Mouse (Mus musculus) adrenal gland, postnatal 10 days (tissue): Measurements from ENCODE around the gene Arhgap40. TPM values are rescaled to one million over a fixed set of nuclear protein-coding genes. Genes with fewer than 3 reads are reported as not detected.

Experiments used
- DNase-seq: peaks from one replicate; pipeline ENCODE4 v3.0.0; 2021; ENCODE audit warnings: mixed read lengths
- long read RNA-seq, 2 experiments: library from polyadenylated mRNA; stranded (forward); transcript quantifications; one replicate each; pipeline ENCODE4 v2.0.0; 2021
- total RNA-seq, 2 experiments: library from RNA; stranded (reverse); gene quantifications; 2 replicates each; pipeline ENCODE4 v1.2.3; 2021

The Arhgap40 gene
- total RNA-seq, result not detected
- long read RNA-seq, experiment 1, result 0 reads
- long read RNA-seq, experiment 2, result 0 reads

GRCm38 (mm10) chr2:158512528-158512927 is at the start of gene Arhgap40:
Gene Arhgap40 (plus strand): TSS chr2:158512796.
- no peak for DNase-seq

- no peak for DNase-seq
Measured at GRCm38 (mm10) chr2:158474159-158474558, 38.4 kb upstream of the Arhgap40 start.

GRCm38 (mm10) chr2:158477640-158478039 is 35.0 kb upstream of the Arhgap40 start:
- no peak for DNase-seq

- no peak for DNase-seq
Measured at GRCm38 (mm10) chr2:158498457-158498856, 14.1 kb upstream of the Arhgap40 start.

GRCm38 (mm10) chr2:158501836-158502812 is 10.5 kb upstream of the Arhgap40 start, which contains the start of gene Adig:
Gene Adig (plus strand): TSS chr2:158502612.
- peak; percentile 63 for DNase-seq

GRCm38 (mm10) chr2:158503226-158503625 is 9.4 kb upstream of the Arhgap40 start:
- DNase-seq, result no peak

- DNase-seq, result peak; percentile 57
Measured at GRCm38 (mm10) chr2:158503671-158504070, 8.9 kb upstream of the Arhgap40 start.

GRCm38 (mm10) chr2:158506475-158506874 is 6.1 kb upstream of the Arhgap40 start:
- no peak for DNase-seq

GRCm38 (mm10) chr2:158507046-158507445 is 5.5 kb upstream of the Arhgap40 start:
- no peak for DNase-seq

GRCm38 (mm10) chr2:158510665-158511064 is 1.9 kb upstream of the Arhgap40 start:
- peak; percentile 85 for DNase-seq

- no peak for DNase-seq
Measured at GRCm38 (mm10) chr2:158513821-158514336, 1.3 kb downstream of the Arhgap40 start.

GRCm38 (mm10) chr2:158518583-158518982 is 6.0 kb downstream of the Arhgap40 start:
- DNase-seq, result no peak

- DNase-seq, result no peak
Measured at GRCm38 (mm10) chr2:158519071-158519470, 6.5 kb downstream of the Arhgap40 start.

GRCm38 (mm10) chr2:158519800-158520199 is 7.2 kb downstream of the Arhgap40 start:
- DNase-seq, result no peak

- peak; percentile 49 for DNase-seq
Measured at GRCm38 (mm10) chr2:158523060-158523459, 10.5 kb downstream of the Arhgap40 start.

- DNase-seq, result no peak
Measured at GRCm38 (mm10) chr2:158524129-158524860, 11.7 kb downstream of the Arhgap40 start.

GRCm38 (mm10) chr2:158534090-158534489 is 21.5 kb downstream of the Arhgap40 start:
- DNase-seq, result peak; percentile 77

- DNase-seq, result no peak
Measured at GRCm38 (mm10) chr2:158534559-158534958, 22.0 kb downstream of the Arhgap40 start.

- no peak for DNase-seq
Measured at GRCm38 (mm10) chr2:158539433-158540305, 27.1 kb downstream of the Arhgap40 start.

- DNase-seq, result no peak
Measured at GRCm38 (mm10) chr2:158541286-158541685, 28.7 kb downstream of the Arhgap40 start.

GRCm38 (mm10) chr2:158545266-158545665 is 32.7 kb downstream of the Arhgap40 start:
- no peak for DNase-seq

GRCm38 (mm10) chr2:158546751-158547150 is 34.2 kb downstream of the Arhgap40 start:
- peak; percentile 84 for DNase-seq
